Mouse (Mus musculus) limb, embryonic 15.5 days (tissue): Measurements from ENCODE around the gene Rd3l. TPM values are rescaled to one million over a fixed set of nuclear protein-coding genes. Genes with fewer than 3 reads are reported as not detected.

Experiments
- ATAC-seq: fragments of 200-750 bp; cut with Nextera tagmentation; 2 replicates; pipeline ENCODE4 v1.8.0; 2017; ENCODE audit warnings: low read depth, moderate TSS enrichment; ENCODE audit not compliant: insufficient number of reproducible peaks, low FRiP score, low TSS enrichment
- H3K27ac ChIP-seq: fragments of 300-500 bp; sonication (generic); 2 replicates; pipeline ENCODE4 v1.5.1; 2015; ENCODE audit warnings: moderate library complexity, mild to moderate bottlenecking, inconsistent platforms
- H3K27me3 ChIP-seq: fragments of 300-500 bp; sonication (generic); 2 replicates; pipeline ENCODE4 v1.6.1; 2015; ENCODE audit warnings: inconsistent platforms
- H3K36me3 ChIP-seq: fragments of 300-500 bp; sonication (generic); 2 replicates; pipeline ENCODE4 v1.6.1; 2015; ENCODE audit warnings: inconsistent platforms
- H3K4me1 ChIP-seq: fragments of 300-500 bp; sonication (generic); 2 replicates; pipeline ENCODE4 v1.6.1; 2015; ENCODE audit warnings: inconsistent platforms
- H3K4me2 ChIP-seq: fragments of 300-500 bp; sonication (generic); 2 replicates; pipeline ENCODE4 v1.6.1; 2015; ENCODE audit warnings: mild to moderate bottlenecking, inconsistent platforms
- H3K4me3 ChIP-seq: fragments of 300-500 bp; sonication (generic); 2 replicates; pipeline ENCODE4 v1.5.1; 2015; ENCODE audit warnings: mild to moderate bottlenecking, inconsistent platforms
- H3K9ac ChIP-seq: fragments of 300-500 bp; sonication (generic); 2 replicates; pipeline ENCODE4 v1.6.1; 2015; ENCODE audit warnings: inconsistent platforms
- H3K9me3 ChIP-seq: fragments of 300-500 bp; sonication (generic); 2 replicates; pipeline ENCODE4 v1.6.1; 2016; ENCODE audit warnings: inconsistent platforms
- WGBS: fragments of 180-500 bp; shearing (Covaris S2); methylation state at CpG from one replicate; pipeline ENCODE4 v1.1.7; 2015; 5-methylcytosine and 5-hydroxymethylcytosine counted together
- polyA plus RNA-seq: library from polyadenylated mRNA; unstranded; fragments of >200 nt; fragmentation: Nextera tagmentation; extraction: Ambion mirVana; gene quantifications from 2 replicates; pipeline ENCODE4 v1.2.1, GENCODE M21; 2015

The Rd3l gene
- polyA plus RNA-seq, 1 experiment from 2014 or later, result not detected

DNA sequence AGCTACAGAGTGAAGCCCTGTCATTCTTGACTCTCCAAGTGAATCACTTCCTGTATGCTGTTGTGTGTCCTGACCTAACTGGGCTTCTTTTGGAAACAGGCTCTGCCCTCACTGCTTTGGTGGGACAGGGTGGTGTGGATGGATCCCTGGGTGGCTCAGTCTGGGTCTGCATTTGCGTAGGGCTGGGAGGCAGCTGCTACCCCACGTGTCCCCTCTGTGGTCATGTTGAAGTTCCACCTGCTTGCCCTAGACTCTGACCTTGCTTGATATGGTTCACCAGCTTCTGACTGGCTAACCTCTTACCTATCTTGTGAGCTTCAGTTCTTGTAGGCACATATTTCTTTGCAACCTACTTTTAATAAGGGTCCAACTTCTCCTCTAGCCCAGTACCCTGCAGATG lies 14.0 kb upstream of the Rd3l start:
- H3K4me1 ChIP-seq, result no peaks in the 10 kb centered on the region
- H3K27me3 ChIP-seq, result no peaks in the 10 kb centered on the region
- no peak overlapping the region for H3K4me2 ChIP-seq
- H3K36me3 ChIP-seq, result no peaks in the 10 kb centered on the region
- H3K4me3 ChIP-seq, result no peak overlapping the region
- H3K9me3 ChIP-seq, result no peaks in the 10 kb centered on the region
- WGBS, result 93% methylated on average over 2 of the region's 2 CpGs
- no peak overlapping the region for H3K9ac ChIP-seq
- no peak for ATAC-seq
- no peak overlapping the region for H3K27ac ChIP-seq

DNA sequence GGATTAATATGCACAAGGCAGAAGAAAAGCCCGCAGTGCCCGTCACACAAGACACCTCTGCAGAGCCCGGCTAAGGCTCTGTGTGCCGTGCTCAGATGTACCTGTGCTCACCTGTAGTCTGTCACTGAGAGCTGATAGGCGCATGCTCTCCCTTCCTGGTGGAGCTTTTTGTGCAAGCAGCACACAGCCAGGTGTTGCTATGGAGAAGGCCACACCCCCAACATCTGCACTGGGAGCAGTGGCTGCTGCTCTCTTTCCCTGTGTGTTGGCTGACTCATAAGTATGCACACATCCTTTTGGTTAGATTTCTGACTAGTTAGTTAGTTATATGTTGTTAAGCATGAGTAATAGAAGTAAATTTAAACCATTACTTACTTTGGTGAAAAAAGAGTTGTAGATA lies 11.5 kb upstream of the Rd3l start:
- Histone ChIP-seq H3K4me2 (no peak overlapping the region), H3K9ac (no peak overlapping the region), H3K36me3 (no peaks in the 10 kb centered on the region), H3K9me3 (no peaks in the 10 kb centered on the region), H3K4me3 (no peak overlapping the region), H3K27ac (no peak overlapping the region), H3K27me3 (peaks cover 4% of the 10 kb centered on the region; the same call in 1 of the 2 replicates), H3K4me1 (no peaks in the 10 kb centered on the region)
- no peak for ATAC-seq
- WGBS, result 73% methylated on average over 5 of the region's 5 CpGs

DNA sequence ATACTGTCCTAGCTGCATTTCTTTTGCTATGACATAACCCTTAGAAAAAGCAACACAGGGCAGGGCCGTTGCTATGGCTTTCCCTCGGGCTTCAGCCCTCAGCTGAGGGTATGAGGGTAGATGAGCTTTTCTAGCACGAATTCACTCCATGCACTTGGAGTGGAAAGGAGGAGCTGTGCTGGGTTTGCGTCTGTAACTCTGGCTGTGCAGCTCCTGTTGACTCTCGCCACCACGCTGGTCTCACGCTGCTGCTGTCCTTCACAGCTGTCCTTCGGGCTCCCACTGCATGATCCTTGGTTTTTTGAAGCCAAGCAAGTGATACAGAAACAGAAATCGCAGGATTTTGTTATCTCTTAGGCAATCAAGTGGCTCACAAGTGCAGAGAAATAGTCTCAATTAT lies 5.6 kb upstream of the Rd3l start:
- WGBS, result 43% methylated on average over 9 of the region's 9 CpGs
- no peak overlapping the region for H3K9ac ChIP-seq
- H3K27me3 ChIP-seq, result peaks cover 4% of the 10 kb centered on the region
- ATAC-seq, result no peak
- H3K4me3 ChIP-seq, result no peak overlapping the region
- no peaks in the 10 kb centered on the region for H3K36me3 ChIP-seq
- H3K9me3 ChIP-seq, result no peaks in the 10 kb centered on the region
- H3K4me1 ChIP-seq, result no peaks in the 10 kb centered on the region
- H3K27ac ChIP-seq, result no peak overlapping the region
- no peak overlapping the region for H3K4me2 ChIP-seq

DNA sequence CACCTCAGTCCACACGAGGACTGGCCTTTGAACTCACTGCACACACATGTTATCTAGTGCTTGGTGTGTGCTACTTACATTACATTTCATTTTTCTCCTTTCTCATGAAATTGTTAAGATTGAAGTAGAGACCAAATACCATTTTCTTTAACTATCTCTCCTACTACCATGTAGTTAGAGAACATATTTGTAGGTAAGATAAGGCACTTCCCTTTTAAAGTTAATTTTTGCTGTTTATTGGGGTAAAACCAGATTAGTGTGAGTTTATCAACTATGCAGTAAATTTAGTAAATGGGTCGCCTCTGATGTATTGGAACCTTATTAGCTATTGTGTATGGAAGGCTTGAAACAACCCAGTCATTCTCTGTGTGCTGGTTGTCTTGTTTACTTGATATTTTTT lies 2.0 kb upstream of the Rd3l start:
- Histone ChIP-seq H3K9me3 (no peaks in the 10 kb centered on the region), H3K36me3 (no peaks in the 10 kb centered on the region), H3K4me1 (no peaks in the 10 kb centered on the region), H3K27ac (no peak overlapping the region), H3K4me3 (no peak overlapping the region), H3K4me2 (no peak overlapping the region), H3K9ac (no peak overlapping the region), H3K27me3 (peaks cover 4% of the 10 kb centered on the region)
- WGBS, result 64% methylated on average over 2 of the region's 2 CpGs
- ATAC-seq, result no peak

DNA sequence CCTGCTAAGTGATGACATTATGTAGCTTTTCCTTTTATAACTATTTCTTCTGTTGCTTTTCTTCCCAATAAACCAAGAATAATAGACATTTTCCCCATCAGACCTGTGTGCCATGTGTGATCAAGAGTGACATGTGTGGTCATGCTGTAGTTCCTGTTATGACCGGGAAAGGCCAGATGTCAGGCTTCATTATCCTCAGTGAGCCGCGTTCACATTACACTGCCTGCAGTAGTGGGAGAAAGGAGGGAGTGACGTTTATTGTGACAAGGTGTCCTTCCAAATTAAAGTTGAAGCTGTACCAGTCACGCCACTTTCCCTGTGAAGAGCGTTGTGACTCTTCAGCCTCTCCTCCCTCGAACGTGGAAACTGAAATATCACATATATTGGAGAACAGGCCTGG lies 714 bp upstream of the Rd3l start:
- peaks cover 5% of the 10 kb centered on the region; the same call in 1 of the 2 replicates for H3K4me1 ChIP-seq
- 63% methylated on average over 8 of the region's 8 CpGs for WGBS
- H3K27ac ChIP-seq, result no peak overlapping the region
- H3K9me3 ChIP-seq, result no peaks in the 10 kb centered on the region
- H3K4me2 ChIP-seq, result no peak overlapping the region
- H3K27me3 ChIP-seq, result no peaks in the 10 kb centered on the region; the same call in 1 of the 2 replicates
- no peak overlapping the region for H3K4me3 ChIP-seq
- no peak overlapping the region for H3K9ac ChIP-seq
- no peak for ATAC-seq
- H3K36me3 ChIP-seq, result no peaks in the 10 kb centered on the region

DNA sequence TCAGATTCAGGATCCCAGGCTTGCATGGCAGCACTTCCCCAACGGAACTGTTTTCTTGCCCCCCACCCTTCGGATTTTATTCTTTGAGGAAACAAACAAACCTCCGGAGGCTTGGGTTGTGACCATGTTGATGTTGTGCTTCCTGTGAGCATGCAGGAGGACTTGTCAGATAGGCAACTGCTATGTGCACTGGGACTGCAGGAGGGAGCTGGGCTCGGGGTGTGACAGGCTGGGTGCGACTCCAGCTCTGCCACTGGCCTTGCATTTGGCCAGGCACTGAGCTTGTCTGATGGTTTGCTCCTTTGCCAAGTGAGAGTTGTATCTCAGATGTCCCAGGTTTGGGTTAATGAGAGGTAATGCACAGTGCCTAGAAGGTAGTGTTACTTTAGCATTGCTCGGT lies 2.8 kb downstream of the Rd3l start:
- no peaks in the 10 kb centered on the region for H3K9me3 ChIP-seq
- no peak overlapping the region for H3K9ac ChIP-seq
- H3K27me3 ChIP-seq, result no peaks in the 10 kb centered on the region; the same call in 1 of the 2 replicates
- no peaks in the 10 kb centered on the region for H3K36me3 ChIP-seq
- no peak overlapping the region for H3K27ac ChIP-seq
- ATAC-seq, result no peak
- 80% methylated on average over 6 of the region's 6 CpGs for WGBS
- H3K4me2 ChIP-seq, result no peak overlapping the region
- H3K4me3 ChIP-seq, result no peak overlapping the region
- peaks cover 10% of the 10 kb centered on the region; the same call in 1 of the 2 replicates for H3K4me1 ChIP-seq

DNA sequence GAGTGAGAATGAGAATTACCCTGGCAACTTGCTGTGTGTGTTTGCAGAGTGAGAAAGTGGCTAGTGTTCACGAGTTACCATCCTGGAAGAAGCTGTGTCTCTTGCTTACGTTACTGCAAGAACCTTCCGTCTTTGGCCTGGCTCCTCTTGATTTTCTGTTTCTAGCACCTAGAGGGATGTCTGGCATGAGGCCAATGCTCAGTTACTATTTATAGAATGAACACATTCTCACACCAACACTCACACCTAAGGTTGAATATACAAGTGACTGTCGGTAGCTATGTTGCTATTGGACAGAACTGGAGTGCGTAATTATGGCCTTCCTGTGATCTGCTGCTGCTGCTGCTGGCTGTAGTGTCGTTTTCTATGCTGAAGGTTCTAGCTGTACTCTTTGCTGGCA lies 4.0 kb downstream of the Rd3l start:
- WGBS, result 30% methylated on average over 6 of the region's 6 CpGs
- Histone ChIP-seq H3K9ac (no peak overlapping the region), H3K4me3 (no peak overlapping the region), H3K27ac (no peak overlapping the region), H3K4me2 (no peak overlapping the region), H3K27me3 (no peaks in the 10 kb centered on the region; the same call in 1 of the 2 replicates), H3K4me1 (peaks cover 10% of the 10 kb centered on the region; the same call in 1 of the 2 replicates), H3K9me3 (no peaks in the 10 kb centered on the region), H3K36me3 (no peaks in the 10 kb centered on the region)
- ATAC-seq, result no peak

DNA sequence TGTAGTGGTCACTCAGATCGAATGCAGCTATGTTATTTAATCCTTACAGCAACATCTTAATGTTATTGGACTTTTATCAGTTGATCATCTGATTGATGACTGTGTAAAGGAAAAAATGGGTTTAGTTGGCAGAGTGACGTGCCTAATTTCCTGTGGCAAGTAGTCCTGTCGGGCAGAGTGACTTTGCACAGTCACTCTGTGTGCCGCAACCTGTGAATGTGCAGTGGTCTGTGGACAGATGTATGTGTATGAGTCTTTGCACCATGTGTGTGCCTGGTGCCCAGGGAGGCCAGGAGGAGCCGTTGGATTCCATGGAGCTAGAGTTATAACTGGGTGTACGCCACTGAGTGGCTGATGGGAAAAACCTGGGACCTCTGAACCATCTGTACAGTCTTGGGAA lies 6.5 kb downstream of the Rd3l start:
- Histone ChIP-seq H3K27ac (no peak overlapping the region), H3K36me3 (no peaks in the 10 kb centered on the region), H3K4me2 (no peak overlapping the region), H3K4me1 (peaks cover 10% of the 10 kb centered on the region; the same call in 1 of the 2 replicates), H3K9me3 (no peaks in the 10 kb centered on the region), H3K9ac (no peak overlapping the region), H3K4me3 (no peak overlapping the region), H3K27me3 (no peaks in the 10 kb centered on the region)
- ATAC-seq, result no peak
- 69% methylated on average over 6 of the region's 6 CpGs for WGBS

DNA sequence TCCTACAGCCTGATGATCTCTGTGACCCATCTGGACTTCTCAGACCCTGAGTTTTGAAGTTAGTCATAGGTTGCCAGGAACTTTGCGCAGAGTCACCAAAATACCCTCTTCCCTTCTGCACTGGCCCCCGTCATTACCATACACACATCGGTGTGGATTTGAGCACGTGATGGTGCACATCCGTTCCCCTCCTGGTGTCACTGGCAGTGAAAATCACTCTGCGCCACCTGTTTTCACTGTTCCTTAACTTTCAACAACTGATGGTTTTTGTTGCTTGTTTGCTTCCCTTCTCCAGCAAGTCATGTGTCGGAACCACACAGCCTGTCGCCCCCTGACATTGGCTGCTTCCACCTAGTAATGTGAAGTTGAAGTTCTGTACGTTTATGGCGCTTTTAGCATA lies 8.6 kb downstream of the Rd3l start:
- Histone ChIP-seq H3K36me3 (no peaks in the 10 kb centered on the region), H3K9ac (no peak overlapping the region), H3K27ac (no peak overlapping the region), H3K27me3 (no peaks in the 10 kb centered on the region), H3K4me2 (no peak overlapping the region), H3K9me3 (no peaks in the 10 kb centered on the region), H3K4me3 (no peak overlapping the region), H3K4me1 (peaks cover 10% of the 10 kb centered on the region; the same call in 1 of the 2 replicates)
- no peak for ATAC-seq
- 91% methylated on average over 10 of the region's 10 CpGs for WGBS

DNA sequence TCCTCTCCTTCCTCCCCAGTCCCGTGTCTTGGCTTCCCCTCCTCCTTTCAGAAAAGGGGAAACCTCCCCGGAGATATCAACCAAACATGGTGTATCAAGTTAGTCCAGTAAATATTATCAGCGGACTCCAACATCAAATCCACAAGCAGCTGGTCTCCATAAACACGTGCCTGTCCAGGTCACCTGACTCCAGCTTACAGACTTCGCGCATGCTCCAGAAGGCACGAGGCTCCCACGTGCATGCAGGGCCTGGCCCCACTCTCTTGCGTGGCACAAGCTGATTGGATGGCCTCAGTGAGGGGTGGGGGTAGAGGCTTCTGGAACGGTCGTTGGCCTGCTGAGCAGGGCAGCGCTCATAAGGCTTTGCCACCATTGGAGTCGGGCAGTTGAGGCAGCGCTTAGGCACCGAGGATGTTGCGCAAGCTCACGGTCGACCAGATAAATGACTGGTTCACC lies 9.9 kb downstream of the Rd3l start, which contains the start of gene Tdrd9:
Gene Tdrd9, plus strand, starts transcription at position 329 of the 456 bp plus-strand sequence.
- no peak within 1 kb of the TSS for H3K9ac ChIP-seq
- no peaks in the 10 kb centered on the region for H3K9me3 ChIP-seq
- H3K27me3 ChIP-seq, result no peaks in the 10 kb centered on the region
- no peak for ATAC-seq
- no peak within 1 kb of the TSS for H3K4me2 ChIP-seq
- H3K4me1 ChIP-seq, result peaks cover 1% of the 10 kb centered on the region; the same call in 1 of the 2 replicates
- H3K27ac ChIP-seq, result no peak within 1 kb of the TSS
- no peak within 1 kb of the TSS for H3K4me3 ChIP-seq
- 80% methylated on average over 18 of the region's 18 CpGs for WGBS
- H3K36me3 ChIP-seq, result no peaks in the 10 kb centered on the region

DNA sequence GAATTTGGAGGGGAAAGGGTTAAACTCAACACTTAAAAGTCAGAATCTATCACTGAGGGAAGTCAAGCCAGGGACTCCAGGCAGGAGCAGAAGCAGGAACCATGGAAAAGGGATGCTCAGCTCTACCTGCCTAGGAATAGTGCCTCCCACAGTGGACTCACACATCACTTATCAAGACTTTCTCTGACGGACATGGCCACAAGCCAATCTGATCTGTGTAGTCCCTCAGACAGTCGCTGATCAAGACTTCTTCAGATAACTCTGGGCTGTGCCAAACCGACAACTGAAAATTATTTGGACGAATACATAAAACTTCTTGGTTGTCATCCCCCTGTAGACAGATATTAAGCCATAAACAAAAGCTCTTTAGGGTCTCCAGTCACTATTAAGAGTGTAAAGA lies 11.0 kb downstream of the Rd3l start:
- no peaks in the 10 kb centered on the region for H3K27me3 ChIP-seq
- 80% methylated on average over 4 of the region's 4 CpGs for WGBS
- no peak overlapping the region for H3K27ac ChIP-seq
- no peak overlapping the region for H3K4me2 ChIP-seq
- peaks cover 13% of the 10 kb centered on the region for H3K4me1 ChIP-seq
- H3K4me3 ChIP-seq, result no peak overlapping the region
- H3K36me3 ChIP-seq, result no peaks in the 10 kb centered on the region
- H3K9ac ChIP-seq, result no peak overlapping the region
- no peak for ATAC-seq
- no peaks in the 10 kb centered on the region for H3K9me3 ChIP-seq

DNA sequence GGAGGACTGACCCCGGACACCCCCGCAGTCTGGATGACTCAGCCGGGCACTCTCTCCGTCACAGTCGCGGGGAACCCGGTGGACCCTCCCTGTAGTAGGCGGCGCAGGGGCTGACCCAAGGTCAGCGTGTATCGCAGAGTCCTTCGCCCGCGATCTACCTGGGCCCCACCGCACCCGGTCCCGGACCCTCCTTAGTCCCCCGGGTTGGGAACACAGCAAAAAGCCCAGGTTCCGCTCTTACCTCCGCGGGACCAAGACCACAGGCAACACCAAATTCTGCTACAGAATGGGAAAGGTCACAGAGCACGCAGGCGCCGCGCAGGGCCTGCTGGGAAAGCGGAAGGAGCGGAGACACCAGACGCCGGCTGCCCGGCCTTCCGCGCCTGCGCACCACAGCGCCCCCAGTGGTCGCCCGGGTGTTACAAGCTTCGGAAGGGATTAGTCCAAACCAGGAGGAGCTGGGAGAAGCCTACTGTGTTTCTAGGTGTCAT lies 14.4 kb downstream of the Rd3l start, which contains the start of gene Atp5mpl:
Gene Atp5mpl, minus strand, starts transcription at position 295 of the 491 bp plus-strand sequence.
- WGBS, result under 1% methylated on average over 37 of the region's 37 CpGs
- Histone ChIP-seq H3K27ac (peak within 1 kb of the TSS; percentile 62), H3K9me3 (no peaks in the 10 kb centered on the region), H3K4me3 (peak within 1 kb of the TSS; percentile 76), H3K36me3 (peaks cover 19% of the 10 kb centered on the region), H3K9ac (peak within 1 kb of the TSS; percentile 79), H3K4me1 (peaks cover 19% of the 10 kb centered on the region), H3K27me3 (no peaks in the 10 kb centered on the region), H3K4me2 (peak within 1 kb of the TSS; percentile 80)
- ATAC-seq, result peak; percentile 78

DNA sequence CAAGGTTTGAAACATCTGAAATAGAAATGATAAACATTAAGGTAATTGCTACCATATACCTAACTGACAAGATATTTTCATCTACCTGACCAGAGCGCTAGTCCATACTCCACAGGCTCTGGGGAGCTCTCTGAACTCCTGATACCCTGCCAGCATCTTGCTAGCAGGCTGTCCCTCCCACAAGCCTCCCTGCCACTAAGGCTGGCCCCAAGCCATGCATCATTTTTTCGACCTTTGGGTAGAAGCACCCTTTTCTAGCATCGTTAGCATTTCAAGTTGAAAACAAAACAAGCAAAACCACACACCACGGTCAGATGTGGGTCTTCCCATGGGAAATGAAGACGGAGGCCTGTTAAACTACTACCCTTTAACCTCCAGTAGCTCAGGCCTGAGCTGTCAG lies 17.8 kb downstream of the Rd3l start:
- H3K4me1 ChIP-seq, result peaks cover 20% of the 10 kb centered on the region
- H3K9ac ChIP-seq, result no peak overlapping the region
- WGBS, result 85% methylated on average over 5 of the region's 5 CpGs
- H3K4me2 ChIP-seq, result no peak overlapping the region
- H3K27me3 ChIP-seq, result no peaks in the 10 kb centered on the region
- no peaks in the 10 kb centered on the region for H3K9me3 ChIP-seq
- no peak for ATAC-seq
- H3K4me3 ChIP-seq, result no peak overlapping the region
- H3K27ac ChIP-seq, result no peak overlapping the region
- peaks cover 45% of the 10 kb centered on the region for H3K36me3 ChIP-seq
